Mouse (Mus musculus): Measurements from ENCODE around the gene Bcas3. TPM values are rescaled to one million over a fixed set of nuclear protein-coding genes. Genes with fewer than 3 reads are reported as not detected.
A peak's percentile ranks its signal among the peaks of the same experiment; 100 is the strongest.

Gene Bcas3
- total RNA-seq, 2 experiments from 2014 or later, result 65.4 to 69.7 TPM

DNA sequence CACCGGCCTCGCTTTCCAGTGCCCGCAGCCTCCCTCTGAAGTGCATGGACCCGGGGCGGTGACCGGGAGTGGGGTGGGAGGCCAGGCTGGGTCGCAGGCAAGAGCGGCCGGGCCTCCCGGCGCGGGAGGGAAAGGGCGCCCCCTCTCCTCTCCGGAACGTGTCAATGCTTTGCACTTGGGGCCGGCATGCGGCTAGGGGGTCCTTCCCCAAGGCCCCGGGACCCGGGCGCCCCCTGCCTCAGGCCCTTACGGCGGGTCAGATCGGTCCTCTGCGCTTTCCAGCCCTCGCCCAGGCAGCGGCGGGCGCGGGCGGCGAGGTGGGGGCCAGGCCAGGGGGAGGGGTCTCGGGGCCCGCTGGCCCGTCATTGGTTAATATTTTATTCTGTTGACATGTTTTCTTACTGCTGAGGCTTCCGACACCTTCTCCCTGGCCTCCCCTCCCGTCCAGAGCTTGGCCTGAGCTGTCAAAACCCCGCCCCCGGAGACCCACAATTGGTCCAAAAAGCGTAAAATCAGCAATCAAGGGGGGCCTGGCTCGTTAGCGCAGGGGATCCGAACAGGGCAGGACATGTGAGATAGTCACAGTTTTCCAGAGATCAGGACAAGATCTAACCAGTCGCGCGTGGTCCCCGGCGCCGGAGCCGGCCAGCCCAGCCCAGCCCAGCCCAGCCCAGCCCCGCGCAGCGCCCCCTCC is 479.4 kb downstream of the Bcas3 start, which contains the start of gene Tbx2:
Gene Tbx2, plus strand, starts transcription at position 321 of the 694 bp plus-strand sequence.
- intact Hi-C loops (cut with DNase I), result no loop called here
- DNase-seq (ENCODE audit: low spot score in 2 of 2), result no peak

DNA sequence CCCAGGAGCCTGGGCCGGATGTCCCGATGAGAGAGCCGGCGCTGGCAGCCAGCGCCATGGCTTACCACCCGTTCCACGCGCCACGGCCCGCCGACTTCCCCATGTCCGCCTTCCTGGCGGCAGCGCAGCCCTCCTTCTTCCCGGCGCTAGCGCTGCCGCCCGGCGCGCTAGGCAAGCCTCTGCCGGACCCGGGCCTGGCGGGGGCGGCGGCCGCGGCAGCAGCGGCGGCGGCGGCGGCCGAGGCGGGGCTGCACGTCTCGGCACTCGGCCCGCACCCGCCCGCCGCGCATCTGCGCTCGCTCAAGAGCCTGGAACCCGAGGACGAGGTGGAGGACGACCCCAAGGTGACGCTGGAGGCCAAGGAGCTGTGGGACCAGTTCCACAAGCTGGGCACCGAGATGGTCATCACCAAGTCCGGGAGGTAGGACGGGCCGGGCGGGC is 480.1 kb downstream of the Bcas3 start:
- no peak for DNase-seq (ENCODE audit: low spot score in 2 of 2)
- intact Hi-C loops (cut with DNase I), result no loop called here

DNA sequence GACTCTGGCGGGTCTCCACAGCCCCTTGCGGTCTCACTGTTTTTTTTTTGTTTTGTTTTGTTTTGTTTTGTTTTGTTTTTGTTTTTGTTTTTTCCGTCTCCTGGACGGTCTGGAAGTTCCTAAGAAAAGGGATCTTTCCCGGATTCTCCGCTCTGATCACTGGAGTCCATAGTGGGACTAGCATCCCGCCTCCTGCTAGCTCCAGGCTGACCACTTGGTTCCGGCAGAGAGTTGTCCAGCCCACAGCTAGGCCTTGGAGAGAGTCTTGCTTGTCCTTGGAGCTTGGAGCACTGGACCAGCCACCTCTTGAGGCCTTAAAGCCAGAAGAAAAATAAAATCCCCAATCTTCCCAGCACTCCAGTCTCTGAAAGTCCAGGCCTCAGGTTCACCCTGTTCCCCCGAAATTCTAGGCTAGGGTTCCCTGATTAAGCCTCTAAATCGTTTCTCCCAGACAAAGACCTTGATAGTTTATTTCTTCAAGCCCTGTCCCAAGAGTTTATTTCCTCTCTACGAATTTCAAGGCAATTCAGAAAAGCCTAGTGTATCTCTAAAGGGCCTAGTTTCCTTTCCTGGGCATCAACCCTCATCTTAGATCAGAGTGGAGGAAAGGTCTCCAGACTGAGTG is 480.9 kb downstream of the Bcas3 start:
- no peak for DNase-seq (ENCODE audit: low spot score in 2 of 2)
- intact Hi-C loops (cut with DNase I), result loop anchor here (2.0 kb wide), 1 partner anchor 59 kb away; no protein-coding TSS in a partner anchor

DNA sequence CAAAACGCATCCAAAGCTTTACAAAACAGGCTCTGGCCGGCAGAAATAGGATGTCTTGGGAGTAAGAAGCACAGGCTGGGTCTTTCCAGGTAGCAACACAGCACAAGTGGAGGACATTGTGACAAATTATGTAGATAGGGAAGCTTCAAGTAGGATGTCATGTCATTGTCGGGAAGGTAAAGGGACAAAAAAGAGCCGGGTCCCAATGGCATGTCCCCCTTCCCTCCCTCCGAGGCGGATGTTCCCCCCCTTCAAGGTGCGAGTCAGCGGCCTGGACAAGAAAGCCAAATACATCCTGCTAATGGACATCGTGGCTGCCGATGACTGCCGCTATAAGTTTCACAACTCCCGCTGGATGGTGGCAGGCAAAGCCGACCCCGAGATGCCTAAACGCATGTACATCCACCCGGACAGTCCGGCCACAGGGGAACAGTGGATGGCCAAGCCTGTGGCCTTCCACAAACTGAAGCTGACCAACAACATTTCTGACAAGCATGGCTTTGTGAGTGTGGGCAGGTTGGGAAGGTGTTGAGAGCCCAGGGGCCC is 481.5 kb downstream of the Bcas3 start:
- no peak for DNase-seq (ENCODE audit: low spot score in 2 of 2)
- intact Hi-C loops (cut with DNase I), result loop anchor here (2.0 kb wide), 1 partner anchor 58 kb away; no protein-coding TSS in a partner anchor

DNA sequence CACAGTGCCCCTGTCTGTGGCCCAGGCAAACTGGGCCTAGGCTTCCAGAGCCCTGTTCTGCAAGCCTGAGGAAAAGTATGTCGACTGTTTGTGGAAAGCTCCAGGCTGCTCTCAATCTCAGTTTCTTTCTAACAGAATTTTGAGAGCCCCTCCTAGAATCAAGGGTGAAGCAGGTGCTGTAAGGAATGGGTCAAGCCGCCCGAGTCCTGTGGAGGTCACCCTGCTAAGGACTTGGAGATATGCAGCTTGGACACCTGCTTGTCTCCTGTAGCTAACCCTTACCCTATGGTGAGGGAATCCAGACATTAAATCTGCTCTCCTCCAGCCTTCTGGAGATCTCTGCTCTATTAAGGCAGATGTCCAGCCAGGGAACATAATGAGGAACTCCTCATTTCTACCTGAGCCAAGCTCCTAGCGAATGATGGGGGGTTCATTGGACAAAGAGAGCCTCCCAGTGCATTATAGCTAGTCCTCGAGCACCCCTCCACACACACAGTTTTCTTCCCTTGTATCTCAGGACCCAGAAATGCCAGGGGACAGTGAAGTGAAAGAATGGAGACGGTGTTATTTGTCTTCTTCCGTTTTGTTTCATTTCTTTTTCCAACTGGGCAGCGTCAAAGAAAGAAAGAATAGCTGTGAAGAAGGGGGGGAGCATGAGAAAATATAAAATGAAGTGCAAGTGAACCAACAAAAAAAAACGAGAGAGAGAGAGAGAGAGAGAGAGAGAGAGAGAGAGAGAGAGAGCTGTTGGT is 482.2 kb downstream of the Bcas3 start:
- intact Hi-C loops (cut with DNase I), result loop anchor here (2.0 to 5.0 kb wide), 2 partner anchors 58 to 1318 kb away; no protein-coding TSS in a partner anchor
- no peak for DNase-seq (ENCODE audit: low spot score in 2 of 2)

DNA sequence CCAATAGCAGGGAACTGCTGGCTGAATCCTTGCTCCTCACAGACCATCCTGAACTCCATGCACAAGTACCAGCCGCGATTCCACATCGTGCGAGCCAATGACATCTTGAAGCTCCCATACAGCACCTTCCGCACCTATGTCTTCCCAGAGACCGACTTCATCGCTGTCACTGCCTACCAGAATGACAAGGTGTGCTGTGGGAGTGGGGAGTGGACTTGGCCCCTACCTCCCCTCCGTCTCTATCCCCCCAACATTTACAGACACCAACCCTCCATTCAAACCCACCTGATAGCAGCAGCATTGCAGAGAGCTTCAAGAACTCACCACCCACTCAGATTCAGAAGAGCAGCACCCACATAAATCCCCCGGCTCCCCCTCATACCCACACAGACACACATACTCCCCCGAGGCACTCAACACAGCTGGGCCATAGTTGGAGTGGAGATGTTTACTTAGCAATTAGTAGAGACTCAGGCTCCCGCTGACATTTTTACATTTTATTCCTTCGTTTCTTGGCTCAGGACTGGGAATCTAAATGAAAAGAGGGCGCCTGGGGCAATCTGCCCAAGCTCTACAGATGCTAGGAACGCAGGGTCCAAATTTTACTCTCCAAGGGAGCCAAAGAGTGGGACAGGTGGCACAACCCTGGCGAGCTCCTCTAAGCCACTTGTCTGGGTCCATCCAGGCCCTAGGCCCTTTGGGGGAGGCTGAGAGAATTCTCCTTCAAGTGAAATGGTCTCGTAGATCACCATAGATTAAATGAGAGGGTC is 483.0 kb downstream of the Bcas3 start:
- intact Hi-C loops (cut with DNase I), result loop anchor here (2.0 to 5.0 kb wide), 2 partner anchors 57 to 1319 kb away; no protein-coding TSS in a partner anchor
- DNase-seq (ENCODE audit: low spot score in 2 of 2), result no peak

DNA sequence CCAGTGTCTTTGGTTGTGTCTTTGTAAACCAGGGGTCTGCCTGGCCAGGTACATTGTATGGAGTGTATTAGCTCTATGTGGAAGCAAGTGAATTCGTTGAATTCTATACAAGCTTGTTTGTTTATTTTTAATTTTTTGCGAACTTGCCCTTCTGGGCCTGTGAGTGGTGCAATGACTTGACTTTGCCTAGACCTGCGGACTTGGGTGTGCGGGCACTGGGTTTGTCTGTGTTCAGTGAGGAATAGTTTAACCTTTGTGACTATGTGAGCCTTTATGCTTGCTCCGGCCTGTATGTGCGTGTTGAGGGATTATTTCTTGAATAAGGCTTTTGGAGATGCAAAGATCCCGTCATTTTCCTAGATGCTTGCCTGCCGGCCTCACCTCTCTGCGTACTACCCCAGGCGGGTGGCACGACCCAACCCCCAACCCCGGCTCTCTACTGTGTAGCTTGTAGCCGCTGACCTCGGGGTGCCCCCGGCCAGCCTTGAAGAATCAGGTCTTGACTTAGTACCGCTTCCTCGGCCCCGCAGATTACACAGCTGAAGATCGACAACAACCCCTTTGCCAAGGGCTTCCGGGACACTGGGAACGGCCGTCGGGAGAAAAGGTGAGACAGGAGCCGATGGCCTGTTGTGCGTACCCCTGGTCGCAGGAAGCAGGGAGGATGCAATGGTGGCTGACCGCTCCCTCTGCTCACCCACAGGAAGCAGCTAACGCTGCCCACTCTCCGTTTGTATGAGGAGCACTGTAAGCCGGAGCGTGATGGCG is 483.7 kb downstream of the Bcas3 start:
- intact Hi-C loops (cut with DNase I), result loop anchor here (5.0 kb wide), 1 partner anchor 1319 kb away; no protein-coding TSS in a partner anchor
- no peak for DNase-seq (ENCODE audit: low spot score in 2 of 2)

DNA sequence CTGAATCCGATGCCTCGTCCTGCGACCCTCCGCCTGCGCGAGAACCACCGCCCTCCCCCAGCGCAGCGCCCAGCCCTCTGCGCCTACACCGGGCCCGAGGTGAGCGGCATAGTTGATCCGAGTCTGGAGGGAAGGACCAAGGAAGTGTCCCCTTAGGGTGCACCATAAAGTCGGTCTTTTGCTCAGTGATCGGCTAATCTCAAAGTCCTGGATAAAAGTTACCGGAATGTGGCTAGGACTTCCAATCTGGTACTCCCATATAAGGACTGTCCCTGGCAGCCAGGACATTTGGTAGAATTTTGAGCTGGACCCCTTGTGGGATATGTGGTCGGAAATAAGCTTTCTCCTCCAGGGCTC is 484.3 kb downstream of the Bcas3 start:
- intact Hi-C loops (cut with DNase I), result loop anchor here (5.0 kb wide), 1 partner anchor 1320 kb away; no protein-coding TSS in a partner anchor
- no peak for DNase-seq (ENCODE audit: low spot score in 2 of 2)

DNA sequence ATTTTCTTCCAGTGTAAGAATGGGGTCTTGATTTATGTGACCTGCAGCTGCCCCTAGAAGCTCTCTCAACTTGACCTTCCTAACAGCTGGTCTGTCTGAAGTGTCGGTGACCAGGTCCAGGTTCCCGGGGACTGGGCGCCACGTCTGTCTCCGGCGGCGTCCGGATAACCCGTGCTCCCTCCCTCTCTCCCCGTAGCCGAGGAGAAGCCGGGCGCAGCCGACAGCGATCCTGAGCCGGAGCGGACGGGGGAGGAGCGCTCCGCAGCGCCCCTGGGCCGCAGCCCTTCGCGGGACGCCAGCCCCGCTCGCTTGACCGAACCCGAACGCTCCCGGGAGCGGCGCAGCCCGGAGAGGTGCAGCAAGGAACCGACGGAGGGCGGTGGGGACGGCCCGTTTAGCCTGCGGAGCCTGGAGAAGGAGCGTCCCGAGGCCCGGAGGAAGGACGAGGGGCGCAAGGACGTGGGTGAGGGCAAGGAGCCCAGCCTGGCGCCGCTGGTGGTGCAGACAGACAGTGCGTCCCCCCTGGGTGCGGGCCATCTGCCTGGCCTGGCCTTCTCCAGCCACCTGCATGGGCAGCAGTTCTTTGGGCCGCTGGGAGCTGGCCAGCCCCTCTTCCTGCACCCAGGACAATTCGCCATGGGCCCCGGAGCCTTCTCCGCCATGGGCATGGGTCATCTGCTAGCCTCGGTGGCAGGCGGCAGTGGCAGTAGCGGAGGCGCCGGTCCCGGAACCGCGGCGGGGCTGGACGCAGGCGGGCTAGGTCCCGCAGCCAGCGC is 484.9 kb downstream of the Bcas3 start:
- intact Hi-C loops (cut with DNase I), result loop anchor here (5.0 kb wide), 1 partner anchor 1321 kb away; no protein-coding TSS in a partner anchor
- DNase-seq (ENCODE audit: low spot score in 2 of 2), result no peak

DNA sequence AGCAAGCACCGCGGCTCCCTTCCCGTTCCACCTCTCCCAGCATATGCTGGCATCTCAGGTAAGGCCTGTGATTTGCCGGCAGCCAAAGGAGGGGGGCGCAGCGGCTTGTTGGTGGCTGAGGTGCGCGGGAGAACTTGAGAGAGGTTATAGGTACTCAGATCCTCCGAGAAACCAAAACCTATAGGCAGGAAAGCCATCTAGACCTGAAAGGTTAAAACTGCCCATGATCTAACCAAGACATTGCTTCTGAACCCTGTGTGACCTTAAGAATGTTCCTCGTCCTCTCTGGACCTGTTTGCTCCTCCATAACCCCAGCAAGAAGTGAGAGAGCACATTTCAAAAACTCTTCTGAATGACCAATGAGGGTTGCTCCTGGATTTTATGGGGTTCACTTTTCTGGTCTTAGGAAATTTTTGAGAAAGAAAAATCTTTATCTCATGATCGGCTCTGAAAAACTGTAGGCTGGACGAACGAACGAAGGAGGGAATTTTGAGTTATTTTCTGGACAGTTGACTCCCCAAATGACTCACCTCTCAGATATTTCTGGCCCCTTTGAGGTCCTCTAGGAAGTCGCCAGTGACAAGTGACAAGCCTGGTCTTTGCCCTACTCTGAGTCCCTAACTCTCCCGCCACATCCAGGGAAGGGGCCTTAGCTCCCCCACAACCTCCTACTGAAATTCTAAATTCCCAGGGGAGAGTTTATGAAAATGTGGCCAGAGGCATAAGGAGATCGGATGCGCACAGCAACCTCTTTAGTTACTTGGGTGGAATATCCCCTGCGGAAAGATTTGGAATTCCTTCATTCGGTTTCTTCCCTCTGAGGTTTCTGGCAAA is 485.7 kb downstream of the Bcas3 start:
- intact Hi-C loops (cut with DNase I), result loop anchor here (5.0 kb wide), 1 partner anchor 1321 kb away; no protein-coding TSS in a partner anchor

DNA sequence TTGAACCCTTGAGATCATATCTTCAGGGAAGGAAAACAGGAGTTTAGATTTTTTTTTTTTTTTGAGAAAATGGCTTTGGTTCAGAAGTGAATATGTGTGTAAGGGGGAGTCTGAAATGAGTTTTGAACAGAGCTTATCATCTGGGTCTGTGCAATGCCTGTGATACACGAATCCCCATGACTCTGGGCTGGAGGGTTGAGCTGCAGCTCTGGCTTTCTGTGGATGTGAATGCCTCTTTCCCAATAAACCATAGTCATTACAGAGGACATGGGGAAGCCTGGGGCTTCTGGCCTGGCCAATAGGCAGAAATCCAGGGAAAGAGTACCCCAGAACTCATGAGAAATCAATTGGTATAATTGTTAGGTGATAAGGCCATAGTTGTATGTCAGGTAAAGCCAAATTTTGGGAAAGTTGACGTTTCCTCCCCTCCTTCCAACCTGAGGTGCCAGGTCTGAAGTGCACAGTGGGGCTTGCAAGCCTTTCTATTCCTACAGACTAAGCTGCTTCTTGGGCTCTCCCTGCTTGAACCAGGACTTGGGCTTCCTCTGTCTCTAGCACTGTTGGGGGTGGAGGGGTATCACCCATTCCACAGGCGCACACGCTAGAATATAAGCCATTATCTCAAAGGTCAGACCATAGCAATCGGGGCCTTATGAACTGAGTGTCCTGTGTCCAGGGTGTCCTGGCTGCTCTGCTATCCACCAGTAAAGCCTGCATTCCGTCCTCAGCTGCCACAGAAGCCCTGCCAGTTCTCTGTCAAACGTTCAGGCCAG is 486.5 kb downstream of the Bcas3 start:
- intact Hi-C loops (cut with DNase I), result loop anchor here (5.0 kb wide), 5 partner anchors 322 to 1322 kb away; no protein-coding TSS in a partner anchor

More for the DNA sequence above, 485.7 kb downstream of the Bcas3 start:
- DNase-seq (ENCODE audit: low spot score in 2 of 2), result no peak

DNA sequence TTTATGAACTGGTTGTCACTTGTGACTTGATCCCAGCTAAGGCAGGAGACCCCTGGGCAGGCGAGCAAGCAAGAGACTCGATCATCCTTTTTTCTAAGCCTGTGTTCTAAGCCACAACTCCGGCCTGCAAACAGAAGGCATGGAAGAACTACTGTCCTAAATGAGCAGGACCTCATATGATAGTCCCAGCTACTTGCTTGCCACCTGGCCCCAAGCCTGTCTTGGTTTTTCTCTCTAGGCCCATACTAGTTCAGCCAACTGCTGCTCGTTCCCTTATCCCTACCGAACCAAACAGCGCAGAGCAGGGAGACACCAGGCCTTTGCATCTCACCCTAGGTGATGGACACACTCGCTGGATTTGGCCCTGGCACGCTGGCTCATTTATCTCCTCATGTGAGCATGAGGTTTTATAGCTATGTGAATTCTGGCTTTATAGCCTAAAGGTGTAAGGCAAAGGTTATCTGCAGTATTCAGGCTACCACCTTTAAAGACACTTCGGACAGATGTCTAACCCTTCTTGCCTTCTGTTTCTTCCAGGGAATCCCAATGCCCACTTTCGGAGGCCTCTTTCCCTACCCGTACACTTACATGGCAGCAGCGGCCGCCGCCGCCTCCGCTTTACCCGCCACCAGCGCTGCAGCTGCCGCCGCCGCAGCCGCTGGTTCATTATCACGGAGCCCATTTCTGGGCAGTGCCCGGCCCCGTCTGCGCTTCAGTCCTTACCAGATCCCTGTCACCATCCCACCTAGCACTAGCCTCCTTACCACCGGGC is 487.2 kb downstream of the Bcas3 start:
- intact Hi-C loops (cut with DNase I), result loop anchor here (5.0 kb wide), 4 partner anchors 323 to 458 kb away; no protein-coding TSS in a partner anchor
- DNase-seq (ENCODE audit: low spot score in 2 of 2), result no peak

More for the DNA sequence above, 486.5 kb downstream of the Bcas3 start:
- DNase-seq (ENCODE audit: low spot score in 2 of 2), result no peak

DNA sequence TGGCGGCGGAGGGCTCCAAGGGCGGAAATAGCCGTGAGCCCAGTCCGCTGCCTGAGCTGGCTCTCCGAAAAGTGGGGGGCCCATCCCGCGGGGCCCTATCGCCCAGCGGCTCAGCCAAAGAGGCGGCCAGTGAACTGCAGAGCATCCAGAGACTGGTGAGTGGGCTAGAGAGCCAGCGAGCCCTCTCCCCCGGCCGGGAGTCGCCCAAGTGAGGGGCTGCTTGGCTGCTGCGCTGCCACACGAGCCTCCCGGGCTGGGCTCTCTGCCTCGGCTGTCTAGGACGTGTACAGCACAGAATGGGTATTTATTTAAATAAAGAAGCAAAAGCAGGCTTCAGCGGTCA is 487.8 kb downstream of the Bcas3 start:
- intact Hi-C loops (cut with DNase I), result loop anchor here (5.0 kb wide), 4 partner anchors 323 to 458 kb away; no protein-coding TSS in a partner anchor
- no peak for DNase-seq (ENCODE audit: low spot score in 2 of 2)

DNA sequence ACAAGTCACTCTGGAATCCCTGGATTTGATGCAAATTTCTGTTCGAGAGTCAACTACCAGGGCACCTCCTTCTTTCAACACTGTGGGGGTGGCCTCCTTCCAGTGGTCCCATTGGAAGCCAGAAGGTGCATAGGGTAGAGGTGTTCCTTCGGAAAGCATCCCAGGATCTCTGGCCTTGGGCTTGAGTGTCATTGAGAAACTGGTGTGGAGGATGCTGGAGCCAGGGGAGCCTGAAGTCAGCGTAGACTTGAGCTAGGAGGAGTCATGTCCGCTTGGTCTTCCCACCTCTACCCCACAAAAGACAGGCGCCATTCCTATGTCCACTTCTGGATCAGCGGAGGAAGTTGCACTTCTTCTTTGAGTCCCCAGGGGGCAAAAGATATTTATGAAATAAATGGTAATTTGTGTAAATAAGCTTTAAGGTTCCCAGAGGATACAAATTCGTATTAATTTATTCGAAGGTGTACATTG is 488.3 kb downstream of the Bcas3 start:
- intact Hi-C loops (cut with DNase I), result loop anchor here (5.0 kb wide), 4 partner anchors 324 to 459 kb away; no protein-coding TSS in a partner anchor
- no peak for DNase-seq (ENCODE audit: low spot score in 2 of 2)

DNA sequence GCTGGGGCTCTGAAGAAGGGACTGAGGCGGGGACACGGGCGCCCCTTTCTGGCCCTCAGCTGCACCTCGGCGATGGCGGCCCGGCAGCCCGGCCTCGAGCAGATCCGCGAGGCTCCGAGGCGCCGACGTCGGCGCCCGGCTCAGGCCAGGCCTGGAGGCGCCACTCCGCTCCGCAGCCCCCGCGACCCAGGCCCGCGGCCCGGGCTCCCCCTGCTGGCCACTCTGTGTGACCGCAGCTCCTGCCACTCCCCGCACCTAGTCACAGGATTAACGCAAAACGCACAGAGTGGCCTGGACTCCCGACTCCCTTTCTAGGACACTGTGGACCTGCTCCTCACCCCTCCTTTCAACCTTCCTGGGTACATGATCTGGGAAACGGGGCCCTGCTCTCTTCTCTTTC is 489.0 kb downstream of the Bcas3 start:
- DNase-seq (ENCODE audit: low spot score in 2 of 2), result peak in 1 of 2 experiments; percentile 42

More for the DNA sequence above, 489.0 kb downstream of the Bcas3 start:
- intact Hi-C loops (cut with DNase I), result loop anchor here (5.0 kb wide), 4 partner anchors 325 to 460 kb away; no protein-coding TSS in a partner anchor

All from left cerebral cortex, postnatal 25 days (tissue).